Mouse (Mus musculus): ENCODE measurements at regions not wholly inside any gene's neighbourhood (a gene's known extent, or its start where the extent isn't known, plus 50 kb on each side); places are given as distances from the start of the nearest gene placed in this dataset.

GRCm38 (mm10) chr13:83884766-83885543 lies 337.1 kb upstream of the Tmem161b start:
- Histone ChIP-seq H3K4me1 (ENCODE audit: control insufficient read depth, insufficient read depth, low read length) (peaks cover 28% of the 10 kb centered on the region; the same call in 1 of the 2 replicates), H3K27ac (ENCODE audit: low read depth, low read length) (peak overlapping the region; percentile 77), H3K4me2 (ENCODE audit: low read length) (peak overlapping the region; percentile 19; the same call in 1 of the 2 replicates), H3K9me3 (replicated peaks; ENCODE audit: control insufficient read depth, low read length) (no peaks in the 10 kb centered on the region), H3K9ac (ENCODE audit: low read length) (no peak overlapping the region), H3K27me3 (replicated peaks; ENCODE audit: control insufficient read depth, insufficient read depth, low read length) (no peaks in the 10 kb centered on the region), H3K36me3 (ENCODE audit: control insufficient read depth, insufficient read depth, low read length) (no peaks in the 10 kb centered on the region), H3K4me3 (ENCODE audit: low read depth, low read length) (no peak overlapping the region)
- 7% methylated on average over 13 of the region's 13 CpGs for WGBS
- ATAC-seq (peak; percentile 85), DNase-seq (ENCODE audit: low spot score) (peak; percentile 89)

GRCm38 (mm10) chr13:83885729-83886128 lies 336.4 kb upstream of the Tmem161b start:
- Histone ChIP-seq H3K27ac (ENCODE audit: low read depth, low read length) (peak overlapping the region; percentile 49; the same call in 1 of the 2 replicates), H3K27me3 (replicated peaks; ENCODE audit: control insufficient read depth, insufficient read depth, low read length) (no peaks in the 10 kb centered on the region), H3K4me1 (ENCODE audit: control insufficient read depth, insufficient read depth, low read length) (peaks cover 21% of the 10 kb centered on the region; the same call in 1 of the 2 replicates), H3K4me2 (ENCODE audit: low read length) (no peak overlapping the region), H3K9ac (ENCODE audit: low read length) (no peak overlapping the region), H3K4me3 (ENCODE audit: low read depth, low read length) (no peak overlapping the region), H3K9me3 (replicated peaks; ENCODE audit: control insufficient read depth, low read length) (no peaks in the 10 kb centered on the region), H3K36me3 (ENCODE audit: control insufficient read depth, insufficient read depth, low read length) (no peaks in the 10 kb centered on the region)
- peak; percentile 24 for ATAC-seq
- peak; percentile 53 for DNase-seq (ENCODE audit: low spot score)
- WGBS: 21% methylated on average over 4 of the region's 4 CpGs

GRCm38 (mm10) chr13:83914697-83915096 lies 307.4 kb upstream of the Tmem161b start:
- H3K36me3 ChIP-seq (ENCODE audit: control insufficient read depth, insufficient read depth, low read length): no peaks in the 10 kb centered on the region
- H3K27ac ChIP-seq (ENCODE audit: low read depth, low read length): no peak overlapping the region
- H3K4me3 ChIP-seq (ENCODE audit: low read depth, low read length): no peak overlapping the region
- H3K9me3 ChIP-seq (replicated peaks; ENCODE audit: control insufficient read depth, low read length): peaks cover 3% of the 10 kb centered on the region; the same call in 1 of the 2 replicates
- no peaks in the 10 kb centered on the region for H3K27me3 ChIP-seq (replicated peaks; ENCODE audit: control insufficient read depth, insufficient read depth, low read length)
- ATAC-seq: no peak
- no peak for DNase-seq (ENCODE audit: low spot score)
- H3K4me1 ChIP-seq (ENCODE audit: control insufficient read depth, insufficient read depth, low read length): no peaks in the 10 kb centered on the region
- no peak overlapping the region for H3K9ac ChIP-seq (ENCODE audit: low read length)
- no peak overlapping the region for H3K4me2 ChIP-seq (ENCODE audit: low read length)
- WGBS: 62% methylated on average over 2 of the region's 2 CpGs

- Histone ChIP-seq H3K36me3 (ENCODE audit: control insufficient read depth, insufficient read depth, low read length) (no peaks in the 10 kb centered on the region), H3K27me3 (replicated peaks; ENCODE audit: control insufficient read depth, insufficient read depth, low read length) (no peaks in the 10 kb centered on the region), H3K4me2 (ENCODE audit: low read length) (no peak overlapping the region), H3K4me1 (ENCODE audit: control insufficient read depth, insufficient read depth, low read length) (no peaks in the 10 kb centered on the region), H3K9me3 (replicated peaks; ENCODE audit: control insufficient read depth, low read length) (no peaks in the 10 kb centered on the region), H3K4me3 (ENCODE audit: low read depth, low read length) (no peak overlapping the region), H3K9ac (ENCODE audit: low read length) (no peak overlapping the region), H3K27ac (ENCODE audit: low read depth, low read length) (no peak overlapping the region)
- no peak for ATAC-seq
- 75% methylated on average over 2 of the region's 2 CpGs for WGBS
- DNase-seq (ENCODE audit: low spot score): no peak
Observed at GRCm38 (mm10) chr13:83932761-83933160, 289.3 kb upstream of the Tmem161b start.

- Histone ChIP-seq H3K36me3 (ENCODE audit: control insufficient read depth, insufficient read depth, low read length) (no peaks in the 10 kb centered on the region), H3K9ac (ENCODE audit: low read length) (no peak overlapping the region), H3K4me2 (ENCODE audit: low read length) (no peak overlapping the region), H3K9me3 (replicated peaks; ENCODE audit: control insufficient read depth, low read length) (no peaks in the 10 kb centered on the region), H3K27ac (ENCODE audit: low read depth, low read length) (no peak overlapping the region), H3K4me1 (ENCODE audit: control insufficient read depth, insufficient read depth, low read length) (no peaks in the 10 kb centered on the region), H3K27me3 (replicated peaks; ENCODE audit: control insufficient read depth, insufficient read depth, low read length) (no peaks in the 10 kb centered on the region), H3K4me3 (ENCODE audit: low read depth, low read length) (no peak overlapping the region)
- ATAC-seq (no peak), DNase-seq (ENCODE audit: low spot score) (no peak)
- 81% methylated on average over 4 of the region's 4 CpGs for WGBS
Observed at GRCm38 (mm10) chr13:83946495-83946894, 275.6 kb upstream of the Tmem161b start.

GRCm38 (mm10) chr13:83951163-83951562 lies 270.9 kb upstream of the Tmem161b start:
- no peaks in the 10 kb centered on the region for H3K27me3 ChIP-seq (replicated peaks; ENCODE audit: control insufficient read depth, insufficient read depth, low read length)
- peak; percentile 36 for DNase-seq (ENCODE audit: low spot score)
- H3K9ac ChIP-seq (ENCODE audit: low read length): no peak overlapping the region
- H3K4me1 ChIP-seq (ENCODE audit: control insufficient read depth, insufficient read depth, low read length): no peaks in the 10 kb centered on the region; the same call in 1 of the 2 replicates
- H3K36me3 ChIP-seq (ENCODE audit: control insufficient read depth, insufficient read depth, low read length): no peaks in the 10 kb centered on the region
- H3K9me3 ChIP-seq (replicated peaks; ENCODE audit: control insufficient read depth, low read length): no peaks in the 10 kb centered on the region
- no peak overlapping the region for H3K27ac ChIP-seq (ENCODE audit: low read depth, low read length)
- H3K4me2 ChIP-seq (ENCODE audit: low read length): no peak overlapping the region
- no peak overlapping the region for H3K4me3 ChIP-seq (ENCODE audit: low read depth, low read length)
- peak; percentile 37; the same call in 1 of the 2 replicates for ATAC-seq

GRCm38 (mm10) chr13:83951808-83952207 lies 270.3 kb upstream of the Tmem161b start:
- 91% methylated on average over 3 of the region's 3 CpGs for WGBS
- Histone ChIP-seq H3K27ac (ENCODE audit: low read depth, low read length) (no peak overlapping the region), H3K9ac (ENCODE audit: low read length) (no peak overlapping the region), H3K36me3 (ENCODE audit: control insufficient read depth, insufficient read depth, low read length) (no peaks in the 10 kb centered on the region), H3K27me3 (replicated peaks; ENCODE audit: control insufficient read depth, insufficient read depth, low read length) (no peaks in the 10 kb centered on the region), H3K4me3 (ENCODE audit: low read depth, low read length) (no peak overlapping the region), H3K4me1 (ENCODE audit: control insufficient read depth, insufficient read depth, low read length) (no peaks in the 10 kb centered on the region; the same call in 1 of the 2 replicates), H3K4me2 (ENCODE audit: low read length) (no peak overlapping the region), H3K9me3 (replicated peaks; ENCODE audit: control insufficient read depth, low read length) (no peaks in the 10 kb centered on the region)
- no peak for DNase-seq (ENCODE audit: low spot score)
- no peak for ATAC-seq

GRCm38 (mm10) chr13:83952353-83952752 lies 269.7 kb upstream of the Tmem161b start:
- ATAC-seq: no peak
- no peaks in the 10 kb centered on the region for H3K27me3 ChIP-seq (replicated peaks; ENCODE audit: control insufficient read depth, insufficient read depth, low read length)
- no peaks in the 10 kb centered on the region; the same call in 1 of the 2 replicates for H3K4me1 ChIP-seq (ENCODE audit: control insufficient read depth, insufficient read depth, low read length)
- WGBS: 80% methylated on average over 4 of the region's 4 CpGs
- no peak for DNase-seq (ENCODE audit: low spot score)
- H3K4me3 ChIP-seq (ENCODE audit: low read depth, low read length): no peak overlapping the region
- no peaks in the 10 kb centered on the region for H3K9me3 ChIP-seq (replicated peaks; ENCODE audit: control insufficient read depth, low read length)
- no peaks in the 10 kb centered on the region for H3K36me3 ChIP-seq (ENCODE audit: control insufficient read depth, insufficient read depth, low read length)
- no peak overlapping the region for H3K4me2 ChIP-seq (ENCODE audit: low read length)
- no peak overlapping the region for H3K9ac ChIP-seq (ENCODE audit: low read length)
- H3K27ac ChIP-seq (ENCODE audit: low read depth, low read length): no peak overlapping the region

GRCm38 (mm10) chr13:83952862-83953261 lies 269.2 kb upstream of the Tmem161b start:
- Histone ChIP-seq H3K27me3 (replicated peaks; ENCODE audit: control insufficient read depth, insufficient read depth, low read length) (no peaks in the 10 kb centered on the region), H3K9ac (ENCODE audit: low read length) (no peak overlapping the region), H3K4me3 (ENCODE audit: low read depth, low read length) (no peak overlapping the region), H3K36me3 (ENCODE audit: control insufficient read depth, insufficient read depth, low read length) (no peaks in the 10 kb centered on the region), H3K9me3 (replicated peaks; ENCODE audit: control insufficient read depth, low read length) (no peaks in the 10 kb centered on the region), H3K4me2 (ENCODE audit: low read length) (no peak overlapping the region), H3K27ac (ENCODE audit: low read depth, low read length) (no peak overlapping the region), H3K4me1 (ENCODE audit: control insufficient read depth, insufficient read depth, low read length) (no peaks in the 10 kb centered on the region; the same call in 1 of the 2 replicates)
- DNase-seq (ENCODE audit: low spot score) (no peak), ATAC-seq (no peak)
- 45% methylated on average over 4 of the region's 4 CpGs for WGBS
